Mouse (Mus musculus) cerebellum, adult 8-10 months (tissue): ENCODE results near the gene Gsk3a.

Experiments
- DNase-seq: peaks from one replicate; pipeline ENCODE4 v3.0.0; 2022

The Gsk3a gene

GRCm38 (mm10) chr7:25248846-25249313, 11.2 kb upstream of the Gsk3a start:
- peak; percentile 66 for DNase-seq

- DNase-seq, result peak; percentile 45
Observed at GRCm38 (mm10) chr7:25248018-25248647, 10.5 kb upstream of the Gsk3a start.

- no peak for DNase-seq
Observed at GRCm38 (mm10) chr7:25247498-25247897, 9.8 kb upstream of the Gsk3a start.

- no peak for DNase-seq
Observed at GRCm38 (mm10) chr7:25246759-25247137, 9.1 kb upstream of the Gsk3a start.

- no peak for DNase-seq
Observed at GRCm38 (mm10) chr7:25246079-25246758, 8.6 kb upstream of the Gsk3a start.

GRCm38 (mm10) chr7:25244562-25245369, 7.1 kb upstream of the Gsk3a start:
- no peak for DNase-seq

GRCm38 (mm10) chr7:25243361-25243760, 5.7 kb upstream of the Gsk3a start:
- DNase-seq, result no peak

- no peak for DNase-seq
Observed at GRCm38 (mm10) chr7:25241062-25241461, 3.4 kb upstream of the Gsk3a start.

GRCm38 (mm10) chr7:25240631-25241030, 3.0 kb upstream of the Gsk3a start:
- no peak for DNase-seq

GRCm38 (mm10) chr7:25238829-25239623, 1.4 kb upstream of the Gsk3a start:
- peak; percentile 81 for DNase-seq

GRCm38 (mm10) chr7:25238015-25238706, 510 bp upstream of the Gsk3a start:
- peak; percentile 95 for DNase-seq

GRCm38 (mm10) chr7:25235526-25235925, 2.1 kb downstream of the Gsk3a start:
- DNase-seq, result no peak

GRCm38 (mm10) chr7:25233061-25233460, 4.6 kb downstream of the Gsk3a start:
- DNase-seq, result no peak

- DNase-seq, result no peak
Observed at GRCm38 (mm10) chr7:25232101-25232648, 5.5 kb downstream of the Gsk3a start.

GRCm38 (mm10) chr7:25230690-25231285, 6.9 kb downstream of the Gsk3a start:
- no peak for DNase-seq

GRCm38 (mm10) chr7:25227523-25228300, 9.9 kb downstream of the Gsk3a start:
- DNase-seq, result no peak

- DNase-seq, result no peak
Observed at GRCm38 (mm10) chr7:25222275-25222967, 15.2 kb downstream of the Gsk3a start.

GRCm38 (mm10) chr7:25221102-25221883, 16.4 kb downstream of the Gsk3a start, which contains the start of gene Zfp526:
TSS of gene Zfp526 (plus strand) at chr7:25221425.
- peak; percentile 95 for DNase-seq
